Mouse (Mus musculus) C2C12 (cell line): Measurements from ENCODE around the gene Arid3a.

ENCODE experiments used
- CTCF ChIP-seq: IDR thresholded peaks from one replicate; pipeline ENCODE4 v1.5.1; 2011; ENCODE audit not compliant: control insufficient read depth, insufficient read depth, insufficient read length
- MAX ChIP-seq: IDR thresholded peaks from one replicate; pipeline ENCODE4 v1.6.1; 2011; ENCODE audit warnings: mild to moderate bottlenecking, control low read depth
- MYOD1 ChIP-seq: IDR thresholded peaks from one replicate; pipeline ENCODE4 v1.6.1; 2011; ENCODE audit warnings: low read depth; ENCODE audit not compliant: control insufficient read depth, insufficient read length
- MYOG ChIP-seq: IDR thresholded peaks from one replicate; pipeline ENCODE4 v1.6.1; 2011; ENCODE audit not compliant: control insufficient read depth, insufficient read length; ENCODE audit errors: extremely low read depth
- USF1 ChIP-seq: IDR thresholded peaks from one replicate; pipeline ENCODE4 v1.6.1; 2011; ENCODE audit warnings: low read depth, mild to moderate bottlenecking, control low read depth, moderate library complexity

DNA sequence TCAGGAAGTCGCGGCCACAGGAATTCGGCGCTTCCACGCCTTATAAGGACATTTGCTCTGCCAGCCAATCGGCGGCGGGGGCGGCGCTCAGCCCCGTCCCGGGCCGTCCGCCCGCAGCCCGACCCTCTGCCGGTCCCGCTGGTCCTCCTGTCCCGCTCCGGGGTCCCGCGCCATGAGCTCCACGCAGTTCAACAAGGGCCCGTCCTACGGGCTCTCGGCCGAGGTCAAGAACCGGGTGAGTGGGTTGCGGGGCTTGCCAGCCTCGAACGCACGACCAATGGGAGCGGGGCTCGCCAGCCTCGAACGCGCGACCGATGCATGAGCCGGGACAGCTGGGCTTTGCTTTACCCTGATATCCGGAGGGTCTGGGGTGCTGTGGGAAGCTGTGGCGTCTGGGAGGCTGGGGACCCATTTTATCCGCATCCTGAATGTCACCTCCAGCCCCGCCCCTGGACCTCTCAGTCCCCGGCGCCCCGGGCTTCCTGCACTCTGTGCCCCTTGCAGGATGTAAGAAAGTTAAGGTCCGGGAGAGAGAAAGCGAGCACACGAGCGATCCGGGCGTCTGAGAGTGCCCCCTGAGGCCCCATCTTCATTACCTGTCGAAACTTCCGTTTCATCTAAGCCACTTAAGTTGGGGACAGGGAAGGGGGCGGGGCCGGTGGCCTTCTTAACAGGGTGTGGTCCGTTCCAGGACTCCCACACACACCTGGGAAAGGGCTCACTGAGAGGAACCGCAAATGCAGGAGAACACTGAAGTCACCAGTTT lies 61.8 kb downstream of the Arid3a start, which contains the start of gene Cnn2:
- TF ChIP-seq CTCF (no peak), USF1 (no peak), MYOG (no peak), MAX (no peak), MYOD1 (no peak)
